Mouse (Mus musculus) kidney, embryonic 16.5 days (tissue): ENCODE measurements around the gene Id1. TPM values are rescaled to one million over a fixed set of nuclear protein-coding genes. Genes with fewer than 3 reads are reported as not detected.

Source experiments
- ATAC-seq: fragments of 200-750 bp; cut with Nextera tagmentation; 2 replicates; pipeline ENCODE4 v1.8.0; 2017; ENCODE audit warnings: moderate TSS enrichment; ENCODE audit not compliant: low FRiP score, low TSS enrichment
- H3K27ac ChIP-seq: fragments of 300-500 bp; sonication (generic); 2 replicates; pipeline ENCODE4 v1.5.1; 2014; ENCODE audit warnings: low read length
- H3K27me3 ChIP-seq: fragments of 300-500 bp; sonication (generic); 2 replicates; pipeline ENCODE4 v1.6.1; 2014; ENCODE audit warnings: low read length, control low read depth, mixed read lengths; ENCODE audit not compliant: insufficient read depth
- H3K36me3 ChIP-seq: fragments of 300-500 bp; sonication (generic); 2 replicates; pipeline ENCODE4 v1.6.1; 2014; ENCODE audit warnings: low read length, control low read depth, mixed read lengths; ENCODE audit not compliant: insufficient read depth
- H3K4me1 ChIP-seq: fragments of 300-500 bp; sonication (generic); 2 replicates; pipeline ENCODE4 v1.6.1; 2014; ENCODE audit warnings: low read length, control low read depth, mixed read lengths; ENCODE audit not compliant: insufficient read depth
- H3K4me2 ChIP-seq: fragments of 300-500 bp; sonication (generic); replicated peaks from 2 replicates; pipeline ENCODE4 v1.6.1; 2014; ENCODE audit warnings: low read depth, low read length
- H3K4me3 ChIP-seq: fragments of 300-500 bp; sonication (generic); 2 replicates; pipeline ENCODE4 v1.5.1; 2014; ENCODE audit warnings: mild to moderate bottlenecking, low read length
- H3K9ac ChIP-seq: fragments of 300-500 bp; sonication (generic); replicated peaks from 2 replicates; pipeline ENCODE4 v1.6.1; 2014; ENCODE audit warnings: low read length
- H3K9me3 ChIP-seq: fragments of 300-500 bp; sonication (generic); 2 replicates; pipeline ENCODE4 v1.6.1; 2016; ENCODE audit warnings: low read length, control low read depth
- WGBS: fragments of 180-500 bp; shearing (Covaris S2); extraction: QIAGEN DNeasy Blood & Tissue Kit; methylation state at CpG from one replicate; pipeline ENCODE4 v1.1.7; 2014; 5-methylcytosine and 5-hydroxymethylcytosine counted together
- polyA plus RNA-seq: library from polyadenylated mRNA; unstranded; fragments of >200 nt; fragmentation: Nextera tagmentation; extraction: Ambion mirVana; gene quantifications from 2 replicates; pipeline ENCODE4 v1.2.1, GENCODE M21; 2015

Gene Id1
- polyA plus RNA-seq, 1 experiment from 2014 or later: 139 TPM

DNA sequence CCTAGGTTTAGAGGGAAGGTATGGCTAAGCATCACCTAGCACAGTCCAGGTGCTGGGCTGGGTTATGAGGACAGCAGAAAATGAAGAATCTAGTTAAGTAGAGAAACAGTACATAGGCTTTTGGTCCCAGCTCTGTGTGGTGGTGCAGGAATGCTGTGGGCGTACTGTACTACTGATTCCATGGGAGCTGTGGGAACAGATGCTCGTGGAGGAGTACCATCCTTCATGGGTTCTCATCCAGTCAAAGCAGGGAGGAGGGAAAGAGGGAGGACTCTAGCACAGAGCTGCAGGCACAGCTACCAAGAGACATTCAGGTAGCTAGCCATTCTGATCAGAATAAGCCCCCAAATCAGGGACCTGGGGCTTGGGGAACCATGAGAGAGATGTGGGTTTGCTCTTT lies 40.4 kb downstream of the Id1 start:
- Histone ChIP-seq H3K9ac (no peak overlapping the region), H3K27ac (no peak overlapping the region), H3K4me3 (no peak overlapping the region), H3K9me3 (no peaks in the 10 kb centered on the region), H3K36me3 (peaks cover 17% of the 10 kb centered on the region), H3K4me2 (no peak overlapping the region), H3K27me3 (no peaks in the 10 kb centered on the region), H3K4me1 (peaks cover 5% of the 10 kb centered on the region; the same call in 1 of the 2 replicates)
- WGBS: 76% methylated on average over 2 of the region's 2 CpGs
- no peak for ATAC-seq

GRCm38 (mm10) chr2:152777081-152777480 lies 41.0 kb downstream of the Id1 start:
- H3K9me3 ChIP-seq: no peaks in the 10 kb centered on the region
- H3K27ac ChIP-seq: no peak overlapping the region
- H3K9ac ChIP-seq: no peak overlapping the region
- H3K36me3 ChIP-seq: peaks cover 23% of the 10 kb centered on the region
- no peak overlapping the region for H3K4me2 ChIP-seq
- H3K4me1 ChIP-seq: no peaks in the 10 kb centered on the region
- ATAC-seq: no peak
- H3K4me3 ChIP-seq: no peak overlapping the region
- H3K27me3 ChIP-seq: no peaks in the 10 kb centered on the region
- 80% methylated on average over 3 of the region's 3 CpGs for WGBS

DNA sequence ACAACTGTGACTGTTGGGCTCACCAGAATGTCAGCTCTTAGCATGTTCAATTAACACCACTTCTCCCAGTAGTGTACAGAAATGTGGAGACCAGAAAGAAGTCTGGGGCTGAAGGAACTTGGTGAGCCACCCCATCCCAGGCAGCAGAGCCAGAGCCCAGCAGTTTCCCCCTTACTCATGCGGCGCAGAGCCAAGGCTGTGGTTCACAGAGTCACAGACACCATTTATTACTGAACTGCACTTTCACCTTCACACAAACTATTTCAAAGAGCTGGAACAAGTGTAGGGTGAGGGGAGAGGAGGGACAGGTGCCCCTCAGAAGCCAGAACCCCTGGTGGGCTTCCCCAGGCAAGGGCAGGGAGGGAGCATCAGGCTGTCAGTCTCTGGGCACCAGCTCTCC lies 44.4 kb downstream of the Id1 start:
- H3K4me3 ChIP-seq: no peak overlapping the region
- H3K36me3 ChIP-seq: peaks cover 24% of the 10 kb centered on the region
- H3K27me3 ChIP-seq: no peaks in the 10 kb centered on the region
- peaks cover 6% of the 10 kb centered on the region for H3K4me1 ChIP-seq
- H3K9me3 ChIP-seq: 0 out of 2 replicates have a peak, but pooled peaks cover 6% of the 10 kb centered on the region
- no peak overlapping the region for H3K27ac ChIP-seq
- ATAC-seq: no peak
- no peak overlapping the region for H3K4me2 ChIP-seq
- no peak overlapping the region for H3K9ac ChIP-seq
- WGBS: 92% methylated on average over 2 of the region's 2 CpGs

DNA sequence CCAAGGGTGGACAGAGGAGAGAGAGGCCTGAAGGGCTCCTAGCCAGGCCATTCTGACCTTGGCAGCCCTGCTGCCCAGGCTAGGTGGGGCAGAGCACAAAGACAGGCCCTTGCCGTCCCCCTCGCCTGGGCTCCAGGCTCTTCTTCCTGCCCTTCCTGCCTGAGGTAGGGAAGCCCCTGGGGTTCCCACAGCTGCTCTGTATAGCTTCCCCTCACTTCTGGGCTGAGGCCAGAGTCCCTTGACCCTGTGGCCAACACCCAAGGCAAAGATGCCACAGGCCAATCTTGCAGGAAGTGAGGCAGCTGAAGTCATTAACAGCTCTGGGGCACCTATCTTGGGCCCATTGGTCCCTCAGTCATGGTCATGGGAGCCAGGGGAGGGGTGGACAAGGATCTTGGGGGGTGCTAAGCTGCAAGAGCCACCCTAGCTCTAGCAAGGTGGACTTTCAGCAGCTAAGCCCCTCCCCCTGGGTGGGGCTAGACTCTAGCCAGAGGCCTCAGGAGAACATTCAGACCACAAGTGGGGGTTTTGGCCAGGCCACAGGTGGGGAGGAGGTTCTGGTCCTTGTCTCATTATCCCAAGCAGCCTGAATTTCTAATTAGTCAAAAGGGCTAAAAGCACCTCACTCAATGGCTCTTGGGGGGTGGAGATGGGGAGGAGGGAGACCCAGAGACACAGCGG lies 45.1 kb downstream of the Id1 start:
- 0 out of 2 replicates have a peak, but pooled peaks cover 6% of the 10 kb centered on the region for H3K9me3 ChIP-seq
- H3K27ac ChIP-seq: no peak overlapping the region
- no peak overlapping the region for H3K4me2 ChIP-seq
- peaks cover 13% of the 10 kb centered on the region for H3K4me1 ChIP-seq
- ATAC-seq: 0 out of 2 replicates have a peak, but pooled peaks have one; percentile 8
- H3K36me3 ChIP-seq: peaks cover 24% of the 10 kb centered on the region
- WGBS: 80% methylated on average over 3 of the region's 3 CpGs
- H3K27me3 ChIP-seq: no peaks in the 10 kb centered on the region
- H3K4me3 ChIP-seq: no peak overlapping the region
- H3K9ac ChIP-seq: no peak overlapping the region

DNA sequence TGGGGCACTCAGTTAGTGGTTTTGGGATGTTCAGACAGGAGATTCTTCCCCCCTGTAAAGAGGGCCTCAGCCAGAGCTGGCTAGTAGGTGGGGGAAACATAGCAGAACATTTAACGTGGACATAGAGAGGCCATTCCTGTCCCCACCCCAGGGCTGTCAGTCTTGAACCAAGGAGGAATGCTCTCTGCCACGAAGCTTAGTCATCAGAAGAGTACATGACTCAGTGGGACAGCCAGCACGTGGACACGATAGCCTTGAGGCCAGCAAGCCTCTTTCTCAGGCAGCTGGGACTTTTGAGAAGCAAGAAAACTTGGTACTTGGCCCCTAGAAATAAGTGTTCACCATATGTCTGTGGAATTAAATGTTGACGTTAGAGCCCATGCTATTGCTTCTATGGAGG lies 46.6 kb downstream of the Id1 start:
- Histone ChIP-seq H3K4me1 (peaks cover 19% of the 10 kb centered on the region), H3K27ac (no peak overlapping the region), H3K27me3 (no peaks in the 10 kb centered on the region), H3K9ac (no peak overlapping the region), H3K4me3 (no peak overlapping the region), H3K4me2 (no peak overlapping the region), H3K36me3 (peaks cover 24% of the 10 kb centered on the region), H3K9me3 (0 out of 2 replicates have a peak, but pooled peaks cover 6% of the 10 kb centered on the region)
- 76% methylated on average over 5 of the region's 5 CpGs for WGBS
- ATAC-seq: no peak

- Histone ChIP-seq H3K27me3 (no peaks in the 10 kb centered on the region), H3K4me2 (no peak overlapping the region), H3K36me3 (peaks cover 24% of the 10 kb centered on the region), H3K4me1 (peaks cover 22% of the 10 kb centered on the region), H3K9me3 (0 out of 2 replicates have a peak, but pooled peaks cover 6% of the 10 kb centered on the region), H3K9ac (no peak overlapping the region), H3K27ac (no peak overlapping the region), H3K4me3 (no peak overlapping the region)
- ATAC-seq: no peak
- WGBS: 91% methylated on average over 5 of the region's 5 CpGs
Observed at GRCm38 (mm10) chr2:152783241-152783640, 47.2 kb downstream of the Id1 start.

GRCm38 (mm10) chr2:152784640-152785039 lies 48.6 kb downstream of the Id1 start:
- Histone ChIP-seq H3K36me3 (peaks cover 24% of the 10 kb centered on the region), H3K4me1 (peaks cover 32% of the 10 kb centered on the region), H3K27me3 (no peaks in the 10 kb centered on the region), H3K9ac (no peak overlapping the region), H3K4me2 (no peak overlapping the region), H3K9me3 (0 out of 2 replicates have a peak, but pooled peaks cover 6% of the 10 kb centered on the region), H3K27ac (peak overlapping the region; percentile 91; the same call in 1 of the 2 replicates), H3K4me3 (no peak overlapping the region)
- WGBS: 95% methylated on average over 8 of the region's 8 CpGs
- ATAC-seq: no peak

DNA sequence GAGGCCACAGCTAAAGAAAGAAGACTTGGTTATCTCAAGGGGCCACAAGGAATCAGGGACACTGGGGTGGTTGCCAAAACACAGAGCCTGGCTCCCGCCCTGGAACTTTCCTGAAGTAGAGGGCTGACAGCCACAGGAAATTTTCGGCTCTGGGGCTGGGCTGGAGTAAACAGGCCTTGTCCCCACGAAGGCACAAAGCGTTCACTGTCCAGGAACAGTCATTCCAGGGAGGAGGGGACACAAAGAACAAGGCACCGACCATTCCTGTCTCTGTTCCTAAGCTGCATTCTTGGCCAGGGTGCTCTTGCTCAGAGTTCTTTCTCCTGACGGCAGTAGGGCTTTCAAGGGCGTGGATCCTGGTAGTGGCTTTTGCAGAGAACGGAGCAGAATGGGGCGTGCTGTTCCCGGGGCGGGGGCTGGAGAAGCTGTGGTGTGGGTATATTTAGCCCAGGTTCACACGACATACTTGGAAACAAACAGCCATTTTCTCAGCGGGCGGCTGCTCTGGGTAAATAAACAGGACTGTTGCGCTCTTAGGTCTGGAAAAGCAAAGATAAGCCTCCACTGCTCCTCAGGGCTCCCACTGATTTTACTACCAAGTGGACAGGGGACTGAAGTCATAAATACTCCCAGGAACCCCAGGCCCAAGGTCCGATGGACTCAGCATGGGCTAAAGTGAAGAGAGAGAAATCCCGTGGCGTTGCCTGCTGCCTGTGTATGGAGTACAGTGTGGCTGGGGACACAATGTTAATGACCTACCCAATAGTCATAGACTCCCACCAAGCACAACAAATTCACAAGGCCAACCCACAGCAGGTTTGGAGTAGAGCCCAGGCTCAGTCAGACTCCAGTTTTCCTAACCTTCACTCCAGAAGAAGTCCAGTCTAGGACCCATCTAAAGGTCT lies 49.6 kb downstream of the Id1 start:
- H3K9ac ChIP-seq: peak overlapping the region; percentile 52
- peaks cover 20% of the 10 kb centered on the region for H3K36me3 ChIP-seq
- no peak overlapping the region for H3K4me3 ChIP-seq
- peaks cover 40% of the 10 kb centered on the region for H3K4me1 ChIP-seq
- 37% methylated on average over 18 of the region's 18 CpGs for WGBS
- no peak overlapping the region; the same call in 1 of the 2 replicates for H3K4me2 ChIP-seq
- 0 out of 2 replicates have a peak, but pooled peaks cover 6% of the 10 kb centered on the region for H3K9me3 ChIP-seq
- H3K27ac ChIP-seq: peak overlapping the region; percentile 91
- H3K27me3 ChIP-seq: no peaks in the 10 kb centered on the region
- peak; percentile 55 for ATAC-seq
